Mouse (Mus musculus): Measurements from ENCODE around the gene Abhd2. TPM values are rescaled to one million over a fixed set of nuclear protein-coding genes. Genes with fewer than 3 reads are reported as not detected.

The Abhd2 gene
- total RNA-seq, 2 experiments from 2014 or later, result 14.4 to 18.6 TPM

Other genes with a start within 250 kb of the Abhd2 start
- 1 to 10 TPM; 4.4 to 5.1 TPM for gene Acan, start 219.7 kb upstream of the Abhd2 start, total RNA-seq (2021)
- gene Hapln3, start 142.2 kb upstream of the Abhd2 start, total RNA-seq (2021), result under 1 TPM; 0.79 to 0.82 TPM
- gene Mfge8, start 124.1 kb upstream of the Abhd2 start, total RNA-seq (2021), result 10 to 100 TPM; 75.9 to 82.3 TPM
- not detected for gene Rlbp1, start 113.8 kb downstream of the Abhd2 start, total RNA-seq (2021)
- 1 to 10 TPM; 1.4 to 1.5 TPM for gene Fanci, start 118.7 kb downstream of the Abhd2 start, total RNA-seq (2021)
- gene Polg, start 193.2 kb downstream of the Abhd2 start, total RNA-seq (2021), result 10 to 100 TPM; 36.6 to 44.9 TPM

All from gastrocnemius, postnatal 10 days (tissue).